Mouse (Mus musculus) kidney, adult 2 months (tissue): Measurements from ENCODE around the gene Speer4c.
"Not testable (repeated sequence)": the region's sequence is repeated elsewhere in the genome, so short reads cannot be mapped to it uniquely, and the experiment has no call there.

Source experiments
- CTCF ChIP-seq: fragments of 200-500 bp; conservative IDR thresholded peaks from 2 replicates; pipeline ENCODE4 v1.5.1; 2011; ENCODE audit warnings: low read depth, mild to moderate bottlenecking, control low read depth, low read length, moderate library complexity, mixed read lengths; ENCODE audit not compliant: insufficient read depth, insufficient read length
- POLR2A ChIP-seq: fragments of 200-500 bp; IDR thresholded peaks from one replicate; pipeline ENCODE4 v1.6.1; 2011; ENCODE audit warnings: low read depth, low read length, control low read depth

GRCm38 (mm10) chr5:15670789-15671188, 43.3 kb downstream of the Speer4c start:
- not testable (repeated sequence) for TF ChIP-seq CTCF, POLR2A
